Mouse (Mus musculus): ENCODE results near the gene Ank3. TPM values are rescaled to one million over a fixed set of nuclear protein-coding genes. Genes with fewer than 3 reads are reported as not detected.

Ank3 gene
- polyA plus RNA-seq, 3 experiments from 2014 or later: 0.58 to 0.98 TPM; not detected in 1

- ATAC-seq: no peak
These were observed 546.3 kb downstream of the Ank3 start for GRCm38 (mm10) chr10:69944845-69945244.

GRCm38 (mm10) chr10:69945870-69946269 is 547.3 kb downstream of the Ank3 start:
- no peak for ATAC-seq

GRCm38 (mm10) chr10:69946271-69946670 is 547.7 kb downstream of the Ank3 start:
- ATAC-seq: no peak

GRCm38 (mm10) chr10:69947093-69947492 is 548.5 kb downstream of the Ank3 start:
- ATAC-seq: no peak

GRCm38 (mm10) chr10:69950236-69950918 is 551.8 kb downstream of the Ank3 start:
- ATAC-seq: no peak

- no peak for ATAC-seq
These were observed 552.3 kb downstream of the Ank3 start for GRCm38 (mm10) chr10:69950919-69951236.

GRCm38 (mm10) chr10:69951426-69951825 is 552.9 kb downstream of the Ank3 start:
- ATAC-seq: no peak

- no peak for ATAC-seq
These were observed 553.7 kb downstream of the Ank3 start for GRCm38 (mm10) chr10:69952316-69952715.

- ATAC-seq: no peak
These were observed 556.2 kb downstream of the Ank3 start for GRCm38 (mm10) chr10:69954657-69955267.

- no peak for ATAC-seq
These were observed 563.7 kb downstream of the Ank3 start for GRCm38 (mm10) chr10:69962226-69962625.

GRCm38 (mm10) chr10:69962976-69963375 is 564.4 kb downstream of the Ank3 start:
- no peak for ATAC-seq

GRCm38 (mm10) chr10:69964611-69965010 is 566.0 kb downstream of the Ank3 start:
- ATAC-seq: no peak

GRCm38 (mm10) chr10:69965085-69965484 is 566.5 kb downstream of the Ank3 start:
- ATAC-seq: no peak

- ATAC-seq: no peak
These were observed 569.4 kb downstream of the Ank3 start for GRCm38 (mm10) chr10:69967994-69968393.

- no peak for ATAC-seq
These were observed 581.1 kb downstream of the Ank3 start for GRCm38 (mm10) chr10:69979636-69980035.

- no peak for ATAC-seq
These were observed 583.0 kb downstream of the Ank3 start for GRCm38 (mm10) chr10:69981386-69982097.

GRCm38 (mm10) chr10:69982701-69983100 is 584.1 kb downstream of the Ank3 start:
- ATAC-seq: no peak

GRCm38 (mm10) chr10:69987496-69987895 is 588.9 kb downstream of the Ank3 start:
- ATAC-seq: no peak

GRCm38 (mm10) chr10:69997082-69997481 is 598.5 kb downstream of the Ank3 start:
- ATAC-seq: no peak

- no peak for ATAC-seq
These were observed 605.5 kb downstream of the Ank3 start for GRCm38 (mm10) chr10:70004058-70004457.

GRCm38 (mm10) chr10:70004831-70005230 is 606.3 kb downstream of the Ank3 start:
- ATAC-seq: no peak

GRCm38 (mm10) chr10:70006380-70006779 is 607.8 kb downstream of the Ank3 start:
- ATAC-seq: no peak

GRCm38 (mm10) chr10:70011738-70012137 is 613.2 kb downstream of the Ank3 start:
- ATAC-seq: no peak

- ATAC-seq: no peak
These were observed 615.4 kb downstream of the Ank3 start for GRCm38 (mm10) chr10:70013931-70014330.
